Mouse (Mus musculus): Measurements from ENCODE around the gene Rhd. TPM values are rescaled to one million over a fixed set of nuclear protein-coding genes. Genes with fewer than 3 reads are reported as not detected.
"Not testable (repeated sequence)": the region's sequence is repeated elsewhere in the genome, so short reads cannot be mapped to it uniquely, and the experiment has no call there.

Rhd gene
- polyA plus RNA-seq, 1 experiment = 0.24 TPM

DNA sequence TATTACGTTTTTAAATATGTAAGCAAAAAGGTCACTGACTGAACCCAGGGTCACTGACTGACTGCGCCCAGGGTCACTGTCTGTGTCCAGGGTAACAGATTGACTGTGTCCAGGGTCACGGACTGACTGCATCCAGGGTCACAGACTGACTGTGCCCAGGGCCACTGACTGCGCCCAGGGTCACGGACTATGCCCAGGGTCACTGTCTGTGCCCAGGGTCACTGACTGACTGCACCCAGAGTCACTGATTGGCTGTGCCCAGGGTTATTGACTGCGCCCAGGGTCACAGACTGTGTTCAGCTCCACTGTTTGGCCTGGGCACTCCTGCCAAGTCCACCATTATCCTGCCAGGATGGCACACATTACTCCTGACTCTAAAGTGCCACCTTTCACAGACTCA is 32.9 kb downstream of the Rhd start:
- no peak for DNase-seq (ENCODE audit: extremely low spot score in 1 of 2, low spot score in 1 of 2)

DNA sequence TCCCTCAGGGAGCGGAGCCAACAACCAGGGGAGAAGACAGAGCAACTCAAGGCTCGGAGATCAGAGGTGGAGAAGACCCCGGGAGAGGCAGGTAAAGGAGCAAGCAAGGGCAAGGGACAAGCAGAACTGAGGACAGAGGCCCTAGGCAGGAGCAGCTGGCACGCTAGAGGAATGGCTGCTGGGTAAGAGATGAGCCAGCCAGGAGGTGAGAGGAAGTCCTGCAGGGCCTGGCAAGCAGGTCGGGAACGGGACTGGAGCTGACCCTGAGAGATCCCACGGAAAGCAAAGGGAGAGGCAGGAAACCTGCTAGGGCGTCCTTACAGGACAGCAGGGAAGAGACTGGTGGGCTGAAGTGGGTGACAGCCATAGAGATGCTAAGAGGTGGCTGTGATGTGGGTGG is 36.8 kb downstream of the Rhd start:
- no peak for DNase-seq (ENCODE audit: extremely low spot score in 1 of 2, low spot score in 1 of 2)

DNA sequence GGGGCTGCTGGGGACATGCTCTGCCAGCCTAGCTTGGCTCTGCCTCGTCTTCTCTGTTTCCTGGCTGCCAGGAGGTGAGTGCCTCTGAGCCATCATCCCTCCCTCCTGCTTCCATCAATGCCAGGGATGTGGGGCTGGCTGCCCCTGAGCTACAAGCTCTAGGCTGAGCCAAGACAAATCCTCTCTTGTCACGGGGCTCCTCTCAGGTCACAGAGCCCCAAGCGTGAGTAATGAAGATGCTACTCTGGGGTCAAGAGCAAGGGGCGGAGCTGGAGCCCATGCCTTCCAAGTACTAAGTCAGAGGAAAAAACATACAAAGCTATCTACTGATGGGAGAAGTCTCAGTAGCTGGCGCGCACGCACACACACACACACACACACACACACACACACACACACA is 38.7 kb downstream of the Rhd start:
- DNase-seq (ENCODE audit: extremely low spot score in 1 of 2, low spot score in 1 of 2) = no peak

DNA sequence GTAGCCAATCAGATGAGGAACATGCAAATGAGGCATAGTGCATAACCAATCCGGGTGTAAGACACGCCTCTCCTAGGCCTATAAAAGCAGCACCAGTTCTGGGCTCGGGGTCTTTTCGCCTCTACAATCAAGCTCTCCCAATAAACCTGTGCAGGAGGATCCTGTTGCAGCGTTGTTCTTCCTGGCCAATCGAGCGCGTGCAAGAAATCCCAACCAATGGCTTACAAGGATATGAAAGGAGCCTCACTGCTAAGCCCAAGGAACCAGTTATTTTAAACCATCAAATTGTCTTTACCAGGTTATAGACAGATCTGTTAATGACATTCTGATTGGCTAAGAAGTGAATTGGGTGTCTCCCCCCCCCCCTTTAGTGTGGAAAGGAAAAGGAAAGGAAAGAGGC is 47.1 kb downstream of the Rhd start:
- DNase-seq (ENCODE audit: extremely low spot score in 1 of 2, low spot score in 1 of 2) = not testable (repeated sequence)

DNA sequence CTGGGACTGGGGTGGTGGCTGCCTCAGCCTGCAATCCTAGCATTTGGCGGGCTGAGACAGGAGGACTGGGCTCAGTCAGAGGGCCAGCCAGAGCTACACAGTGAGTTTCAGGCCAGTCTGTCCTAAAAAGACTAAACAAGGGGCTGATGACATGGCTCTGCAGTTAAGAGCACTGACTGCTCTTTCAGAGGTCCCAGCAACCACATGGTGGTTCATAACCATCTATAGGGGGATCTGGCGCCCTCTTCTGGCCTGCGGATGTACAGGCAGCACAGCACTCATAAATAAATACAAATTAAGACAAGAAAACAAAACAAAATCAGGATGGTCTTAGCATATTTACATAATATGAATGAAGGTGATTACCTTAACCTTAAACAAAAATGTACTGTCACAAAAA is 49.1 kb downstream of the Rhd start:
- peak in 1 of 2 experiments; percentile 77 for DNase-seq (ENCODE audit: extremely low spot score in 1 of 2, low spot score in 1 of 2)

DNA sequence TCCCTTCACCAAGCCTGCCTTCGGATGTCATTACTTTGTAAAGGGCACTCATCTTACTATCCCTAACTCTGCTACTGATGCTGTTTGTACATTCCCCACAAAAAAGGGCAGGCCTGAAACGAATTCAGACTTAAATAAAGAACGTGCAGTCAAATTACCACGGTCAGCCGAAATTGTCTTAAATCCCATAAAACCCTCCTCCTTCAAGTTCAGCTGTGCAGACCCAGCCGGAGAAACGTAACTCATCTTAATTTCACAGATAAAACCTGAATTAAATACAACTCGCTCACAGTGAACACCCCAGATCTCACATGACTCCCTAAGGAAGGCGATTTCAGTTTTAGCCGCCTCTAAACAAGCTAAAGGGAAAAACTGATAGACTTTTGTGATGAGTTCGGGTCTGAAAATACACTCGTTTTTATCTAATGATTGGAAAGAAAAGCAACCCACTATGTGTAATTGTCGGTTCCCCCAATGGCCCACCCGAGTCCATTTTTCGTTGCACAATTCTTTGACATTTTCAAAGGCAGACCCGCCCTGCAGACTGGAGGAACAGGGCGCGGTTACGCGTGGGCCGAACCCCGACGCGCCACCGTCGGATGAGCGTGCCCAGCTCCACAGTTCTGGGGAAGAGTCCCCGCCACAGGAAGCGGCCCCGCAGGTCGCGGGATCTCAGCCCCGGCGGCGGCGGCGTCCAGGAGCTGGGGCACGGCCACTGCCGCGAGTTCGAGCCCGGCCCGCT is 50.0 kb downstream of the Rhd start:
- peak in 1 of 2 experiments; percentile 48 for DNase-seq (ENCODE audit: extremely low spot score in 1 of 2, low spot score in 1 of 2)

DNA sequence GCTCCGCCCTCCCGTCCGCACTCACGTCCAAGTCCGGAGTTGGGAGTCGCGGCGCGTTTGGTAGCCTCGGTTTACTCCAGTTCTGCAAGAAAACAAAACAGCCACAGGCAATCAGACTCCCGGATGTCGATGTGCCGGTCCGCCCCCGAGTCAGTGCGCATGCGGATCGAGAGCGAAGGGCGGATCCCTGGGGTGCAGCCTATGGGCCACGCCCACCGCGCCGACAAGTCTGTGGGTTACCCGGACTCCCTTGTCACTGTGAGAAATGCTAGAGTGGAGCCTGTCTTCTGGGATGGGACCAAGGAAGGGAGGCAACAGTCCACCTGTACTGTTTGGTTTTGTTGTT is 50.5 kb downstream of the Rhd start, which contains the start of gene Tmem50a:
Gene Tmem50a (minus strand): TSS at position 161 of the 346 bp plus-strand sequence.
- peak; percentile 83 to 94 for DNase-seq (ENCODE audit: extremely low spot score in 1 of 2, low spot score in 1 of 2)

DNA sequence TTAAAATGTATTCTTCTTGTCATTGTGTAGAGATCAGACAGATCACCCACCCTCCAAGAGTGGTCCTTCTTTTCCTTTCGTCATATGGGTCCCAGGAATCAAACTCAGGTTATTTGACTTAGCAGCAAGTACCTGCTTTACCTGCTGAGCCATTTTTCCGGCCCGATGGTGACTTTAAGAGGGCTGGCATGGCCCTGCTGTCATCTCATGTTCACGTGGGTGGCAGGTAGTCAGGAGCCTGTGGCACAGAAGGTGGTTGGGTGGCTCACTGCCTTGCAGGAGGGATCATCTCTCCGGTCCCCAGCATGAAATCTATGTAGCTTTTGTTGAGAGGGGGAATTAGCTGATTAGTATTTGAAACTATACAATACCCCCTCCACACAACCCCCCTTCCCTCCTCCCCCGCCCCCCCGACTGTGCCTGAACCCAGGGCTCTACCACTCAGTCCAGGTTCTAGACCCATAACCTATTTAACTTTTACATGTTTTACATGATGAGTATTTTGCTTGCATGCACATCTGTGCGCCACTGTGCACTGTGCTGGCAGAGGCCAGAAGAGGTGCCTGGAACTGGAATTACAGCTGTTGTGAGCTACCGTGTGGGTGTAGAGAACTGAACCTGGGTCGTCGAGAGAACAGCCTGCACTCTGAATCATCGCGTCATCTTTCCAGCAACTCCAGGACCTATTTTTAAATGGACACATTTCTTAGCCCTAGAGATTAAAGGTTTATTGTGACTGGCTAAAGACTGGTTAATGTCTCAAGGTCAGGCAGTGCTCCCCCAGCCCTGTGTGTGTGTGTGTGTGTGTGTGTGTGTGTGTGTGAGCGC is 51.1 kb downstream of the Rhd start:
- DNase-seq (ENCODE audit: extremely low spot score in 1 of 2, low spot score in 1 of 2) = peak in 1 of 2 experiments; percentile 30

DNA sequence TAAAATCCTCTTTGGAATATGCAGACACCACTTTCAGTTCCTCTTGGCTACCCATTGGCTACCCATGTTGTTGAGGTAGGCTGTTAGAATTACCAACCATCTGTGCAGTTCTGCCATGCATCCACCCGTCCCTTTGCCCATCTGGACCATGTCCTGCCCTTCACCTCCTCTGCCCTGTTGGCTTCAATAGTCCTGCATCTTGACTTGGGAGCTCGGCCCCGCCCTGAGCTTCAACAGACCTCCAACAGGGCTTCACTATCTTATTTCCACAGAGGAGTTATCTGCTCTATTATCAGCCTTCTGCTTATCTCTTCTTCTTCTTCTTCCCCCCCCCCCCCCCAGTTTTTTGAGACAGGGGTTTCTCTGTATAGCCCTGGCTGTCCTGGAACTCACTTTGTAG is 52.9 kb downstream of the Rhd start:
- no peak for DNase-seq (ENCODE audit: extremely low spot score in 1 of 2, low spot score in 1 of 2)

DNA sequence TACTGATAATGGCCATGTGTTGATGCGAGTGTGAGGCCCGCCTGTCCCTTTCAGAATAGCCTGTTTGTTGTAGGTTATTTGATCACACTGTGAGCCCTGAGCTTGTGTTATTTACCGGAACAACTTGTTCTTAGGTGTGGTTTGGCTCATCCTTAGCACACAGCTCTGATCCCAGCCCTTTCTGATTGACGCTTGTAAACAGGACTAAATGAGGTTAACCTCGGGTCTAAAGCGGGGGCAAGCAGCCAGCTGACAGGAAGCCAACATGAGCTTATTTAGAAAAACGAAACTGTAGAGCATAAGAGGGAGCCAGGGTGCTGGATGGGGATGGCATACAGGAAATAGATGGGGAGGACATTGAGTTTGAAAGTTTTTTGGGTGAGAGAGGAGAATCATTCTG is 54.0 kb downstream of the Rhd start:
- no peak for DNase-seq (ENCODE audit: extremely low spot score in 1 of 2, low spot score in 1 of 2)

DNA sequence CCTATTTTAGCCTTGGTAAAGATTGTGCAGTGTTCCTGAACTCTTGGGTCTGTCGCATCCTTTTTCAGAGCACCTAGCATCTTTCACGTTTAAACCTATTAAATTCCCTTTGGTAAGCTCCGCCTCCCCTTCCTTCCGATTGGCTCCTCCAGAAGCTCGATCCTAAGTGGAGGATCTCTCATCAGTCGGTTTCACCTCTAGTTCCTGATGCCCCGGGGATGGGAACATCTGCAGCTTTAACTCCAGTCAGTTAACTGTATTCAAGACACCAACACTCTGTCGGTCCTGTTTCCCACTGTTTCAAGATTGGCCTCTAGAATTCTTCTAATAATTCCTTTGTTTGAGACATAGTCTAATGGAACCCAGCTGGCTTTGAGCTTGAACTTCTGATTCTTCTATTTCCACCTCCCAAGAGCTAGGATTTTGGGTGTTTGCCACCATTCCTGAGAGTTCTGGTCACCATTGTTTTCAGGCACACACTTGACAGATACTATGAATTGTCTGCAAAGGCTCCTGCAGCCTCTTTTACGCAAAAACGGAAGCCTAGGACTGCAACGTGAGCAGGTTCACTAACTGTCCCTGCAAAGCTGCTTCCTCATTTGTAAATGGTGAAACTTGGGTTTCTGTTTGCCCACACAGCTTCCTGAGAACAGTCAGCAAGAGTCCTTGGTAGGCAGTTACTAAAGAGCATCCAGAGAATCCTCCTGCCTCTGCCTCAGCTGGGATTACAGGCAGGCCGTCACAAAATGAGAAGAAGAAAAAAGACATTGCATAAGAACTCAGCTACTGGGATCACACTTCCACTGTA is 55.6 kb downstream of the Rhd start:
- DNase-seq (ENCODE audit: extremely low spot score in 1 of 2, low spot score in 1 of 2) = no peak

DNA sequence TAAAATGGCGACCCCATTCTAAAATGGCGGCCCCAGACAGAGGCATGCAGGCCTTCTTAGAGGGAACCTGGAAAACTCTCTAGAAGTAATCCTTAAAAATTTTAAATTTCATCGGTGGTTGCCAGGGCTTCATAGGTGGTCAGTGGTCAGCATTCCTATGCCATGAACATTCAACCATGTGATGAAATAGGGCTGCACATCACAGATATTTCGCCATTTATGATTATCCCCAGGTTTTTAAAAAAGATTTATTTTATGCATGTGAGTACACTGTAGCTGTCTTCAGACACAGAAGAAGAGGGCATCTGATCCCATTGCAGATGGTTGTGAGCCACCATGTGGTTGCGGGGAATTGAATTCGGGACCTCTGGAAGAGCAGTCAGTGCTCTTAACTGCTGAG is 56.3 kb downstream of the Rhd start:
- no peak for DNase-seq (ENCODE audit: extremely low spot score in 1 of 2, low spot score in 1 of 2)

DNA sequence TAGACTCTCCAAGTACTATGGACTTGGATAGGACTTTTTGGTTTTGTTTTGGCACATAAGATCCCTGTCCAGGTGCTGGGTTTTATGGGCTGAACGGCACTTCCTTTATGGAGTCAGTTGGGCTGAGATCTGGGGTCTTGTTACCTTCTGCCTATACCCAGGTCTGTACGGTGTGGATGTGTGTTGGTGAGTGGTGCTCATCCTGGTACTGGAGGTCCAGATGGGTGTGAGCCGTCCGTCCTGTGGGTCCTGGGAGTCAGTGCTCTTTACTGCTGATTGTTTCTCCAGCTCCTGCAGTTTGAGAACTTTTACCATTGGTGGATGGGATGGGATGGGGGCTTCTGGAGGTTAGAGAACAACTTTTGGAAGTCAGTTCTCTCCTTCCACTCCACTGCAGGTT is 57.4 kb downstream of the Rhd start:
- DNase-seq (ENCODE audit: extremely low spot score in 1 of 2, low spot score in 1 of 2) = no peak

DNA sequence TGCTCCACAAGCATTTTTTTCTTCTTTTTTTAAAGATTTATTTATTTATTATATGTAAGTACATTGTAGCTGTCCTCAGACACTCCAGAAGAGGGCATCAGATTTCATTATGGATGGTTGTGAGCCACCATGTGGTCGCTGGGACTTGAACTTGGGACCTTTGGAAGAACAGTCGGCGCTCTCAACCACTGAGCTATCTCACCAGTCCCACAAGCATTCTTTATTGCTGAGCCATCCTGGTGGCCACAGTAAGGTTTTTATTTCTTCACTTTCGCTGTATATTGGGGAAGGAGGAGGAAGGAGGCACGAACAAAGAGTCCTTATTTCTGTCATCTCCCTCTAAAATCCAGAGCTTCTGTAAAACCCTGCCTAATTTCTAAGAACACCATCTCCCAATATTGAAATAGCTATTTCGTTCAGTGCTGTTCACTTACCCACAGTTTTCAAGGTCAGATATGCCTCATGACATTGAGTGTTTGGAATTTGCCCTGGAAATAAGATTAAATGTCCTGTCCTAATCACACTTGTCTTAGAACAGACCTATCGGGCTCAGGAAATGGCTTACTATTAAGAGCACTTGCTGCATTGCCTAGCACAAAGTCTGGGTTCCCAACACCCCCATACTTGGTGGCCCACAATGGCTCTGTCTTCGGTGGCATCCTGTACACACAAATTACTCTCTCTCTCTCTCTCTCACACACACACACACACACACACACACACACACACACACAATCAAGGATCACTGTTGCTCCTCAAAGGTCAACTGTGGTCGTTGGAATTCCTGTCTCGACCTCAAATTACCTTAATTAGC is 58.0 kb downstream of the Rhd start:
- no peak for DNase-seq (ENCODE audit: extremely low spot score in 1 of 2, low spot score in 1 of 2)

DNA sequence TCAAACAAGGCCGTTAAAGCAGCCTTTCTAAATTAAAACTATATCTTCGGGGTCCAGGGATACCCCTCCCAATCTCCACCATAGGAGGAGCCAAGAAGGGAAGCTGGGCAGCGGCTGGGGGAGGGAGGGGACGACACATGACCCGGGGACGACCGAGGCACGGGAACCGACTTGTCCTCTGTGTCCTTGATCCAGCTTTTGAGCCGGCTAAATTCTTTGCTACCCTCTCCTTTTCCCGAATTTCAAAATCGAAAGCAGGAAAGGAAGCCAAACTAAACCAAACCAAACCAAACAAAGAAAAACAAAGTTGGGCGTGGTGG is 58.5 kb downstream of the Rhd start:
- DNase-seq (ENCODE audit: extremely low spot score in 1 of 2, low spot score in 1 of 2) = peak in 1 of 2 experiments; percentile 57

DNA sequence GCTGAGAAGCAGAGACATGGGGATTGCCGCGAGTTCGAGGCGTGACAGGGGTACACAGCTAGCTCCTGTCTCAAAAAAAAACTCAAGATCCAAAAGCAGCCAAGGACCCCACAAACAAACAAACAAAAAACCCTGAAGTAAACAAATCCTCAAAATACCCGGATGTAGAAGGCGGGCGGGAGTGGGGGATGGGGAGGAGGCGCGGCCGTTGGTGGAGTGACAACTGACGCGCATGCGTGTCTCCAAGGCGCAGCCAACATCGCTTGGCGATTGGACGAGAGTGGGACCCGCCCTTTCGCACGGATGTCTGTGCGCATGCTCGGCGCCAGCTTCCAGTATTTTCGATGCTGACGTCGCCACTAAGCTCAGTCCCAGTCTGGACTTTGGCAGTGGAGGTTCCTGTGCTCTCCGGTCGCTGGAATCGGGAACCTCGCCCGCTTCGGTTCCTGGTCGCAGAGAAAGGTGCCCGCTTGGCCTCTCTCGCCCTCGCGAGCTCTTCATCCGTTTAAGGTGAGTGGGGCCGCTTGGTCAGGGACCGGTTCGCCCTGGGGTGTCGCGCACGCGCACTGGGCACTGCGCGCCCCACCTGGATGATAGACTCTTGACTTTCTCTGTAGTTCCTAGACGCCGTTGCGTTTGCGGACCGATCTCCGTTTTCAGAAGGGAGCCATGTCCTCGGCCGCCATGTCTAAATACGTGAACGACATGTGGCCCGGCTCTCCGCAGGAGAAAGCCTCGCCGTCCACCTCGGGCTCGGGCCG is 59.1 kb downstream of the Rhd start, which contains the start of gene Rsrp1:
Gene Rsrp1 (plus strand): TSS at position 335 of the 761 bp plus-strand sequence.
- peak; percentile 96 to 98 for DNase-seq (ENCODE audit: extremely low spot score in 1 of 2, low spot score in 1 of 2)

DNA sequence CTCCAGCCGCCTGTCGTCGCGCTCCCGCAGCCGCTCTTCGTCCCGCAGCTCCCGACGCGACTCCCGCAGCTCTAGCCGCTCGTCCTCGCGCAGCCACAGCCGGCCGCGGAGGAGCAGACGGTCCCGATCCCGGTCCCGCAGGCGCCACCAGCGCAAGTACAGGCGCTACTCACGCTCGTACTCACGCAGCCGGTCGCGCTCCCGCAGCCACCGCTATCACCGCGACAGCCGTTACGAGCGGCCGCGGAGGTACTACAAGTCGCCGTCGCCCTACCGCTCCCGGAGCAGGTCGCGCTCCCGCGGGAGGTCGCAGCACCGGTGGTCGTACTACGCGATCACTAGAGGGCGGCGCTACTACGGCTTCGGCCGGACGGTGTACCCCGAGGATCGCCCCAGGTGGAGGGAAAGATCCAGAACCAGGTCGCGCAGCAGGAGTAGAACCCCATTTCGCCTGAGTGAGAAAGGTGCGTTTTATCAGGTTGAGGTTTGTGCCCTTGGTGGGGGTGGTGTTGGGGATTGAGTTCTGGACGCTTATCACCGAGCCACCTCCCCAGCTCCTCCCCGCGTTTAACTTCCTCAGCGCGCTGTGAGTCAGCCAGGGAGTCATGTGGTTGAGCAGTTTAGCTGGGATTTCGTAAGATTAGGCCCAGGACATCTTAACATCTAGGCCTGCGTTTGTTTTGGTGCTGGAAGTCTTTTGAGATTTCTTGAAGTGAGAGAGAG is 59.8 kb downstream of the Rhd start:
- peak in 1 of 2 experiments; percentile 54 for DNase-seq (ENCODE audit: extremely low spot score in 1 of 2, low spot score in 1 of 2)

DNA sequence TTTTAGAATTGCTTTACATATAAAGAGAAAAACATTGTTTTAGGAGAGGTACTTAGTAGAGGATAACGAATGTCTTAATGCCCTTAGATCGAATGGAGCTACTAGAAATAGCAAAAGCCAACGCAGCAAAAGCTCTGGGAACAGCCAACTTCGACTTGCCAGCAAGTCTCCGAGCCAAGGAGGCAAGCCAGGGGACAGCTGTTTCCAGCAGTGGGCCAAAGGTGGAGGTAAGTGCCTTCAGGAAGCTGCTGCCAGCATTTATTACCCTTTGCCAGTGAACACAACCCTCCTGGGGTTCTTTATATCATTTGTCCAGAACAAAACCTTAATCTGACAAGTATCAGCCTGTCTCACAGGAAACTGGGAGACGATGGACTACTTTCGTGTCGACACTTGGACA is 60.9 kb downstream of the Rhd start:
- DNase-seq (ENCODE audit: extremely low spot score in 1 of 2, low spot score in 1 of 2) = no peak

Data from frontal cortex, adult 2 months (tissue).